Mouse (Mus musculus) E14TG2a.4 (cell line): Measurements from ENCODE around the gene Cd163l1.

Experiments used
- CTCF ChIP-seq: conservative IDR thresholded peaks from 2 replicates; pipeline ENCODE4 v1.5.1; 2014; ENCODE audit warnings: low read length
- NANOG ChIP-seq: IDR thresholded peaks from 2 replicates; pipeline ENCODE4 v1.6.1; 2014; ENCODE audit warnings: borderline replicate concordance, low read length, mixed read lengths

- TF ChIP-seq CTCF: no peak
- TF ChIP-seq NANOG: no peak
Observed at GRCm38 (mm10) chr7:140194031-140194430, 24.0 kb upstream of the Cd163l1 start.
